Mouse (Mus musculus) spleen, postnatal 36 days (tissue): ENCODE data around the gene Atg4b.
A peak's percentile ranks its signal among the peaks of the same experiment; 100 is the strongest.

Experiments used
- DNase-seq, 2 experiments: peaks; one replicate each; pipeline ENCODE4 v3.0.0; 2022; ENCODE audit warnings: low spot score in 2 of 2, mixed read lengths in 1 of 2

Gene Atg4b

GRCm38 (mm10) chr1:93755618-93756017 lies 4.3 kb downstream of the Atg4b start:
- DNase-seq, result no peak

- DNase-seq, result no peak
Measured at GRCm38 (mm10) chr1:93756154-93756553, 4.9 kb downstream of the Atg4b start.

GRCm38 (mm10) chr1:93760076-93760475 lies 8.8 kb downstream of the Atg4b start:
- no peak for DNase-seq

- peak; percentile 12 to 38 for DNase-seq
Measured at GRCm38 (mm10) chr1:93763531-93763930, 12.2 kb downstream of the Atg4b start.

GRCm38 (mm10) chr1:93764871-93765591 lies 13.7 kb downstream of the Atg4b start:
- DNase-seq, result no peak

GRCm38 (mm10) chr1:93767600-93767999 lies 16.3 kb downstream of the Atg4b start:
- no peak for DNase-seq

- no peak for DNase-seq
Measured at GRCm38 (mm10) chr1:93769901-93770300, 18.6 kb downstream of the Atg4b start.

GRCm38 (mm10) chr1:93776686-93777085 lies 25.4 kb downstream of the Atg4b start:
- no peak for DNase-seq

GRCm38 (mm10) chr1:93786912-93787311 lies 35.6 kb downstream of the Atg4b start:
- DNase-seq, result no peak

GRCm38 (mm10) chr1:93794526-93794925 lies 43.2 kb downstream of the Atg4b start:
- no peak for DNase-seq

GRCm38 (mm10) chr1:93795886-93796285 lies 44.6 kb downstream of the Atg4b start:
- DNase-seq, result no peak

GRCm38 (mm10) chr1:93800670-93801503 lies 49.6 kb downstream of the Atg4b start:
- DNase-seq, result no peak

GRCm38 (mm10) chr1:93801741-93802238 lies 50.5 kb downstream of the Atg4b start, which contains the start of gene Dtymk:
TSS of gene Dtymk (minus strand) at chr1:93801934.
- peak; percentile 92 to 93 for DNase-seq

GRCm38 (mm10) chr1:93802771-93803170 lies 51.5 kb downstream of the Atg4b start:
- DNase-seq, result no peak

- DNase-seq, result peak; percentile 99
Measured at GRCm38 (mm10) chr1:93803556-93804507, 52.5 kb downstream of the Atg4b start, which contains the start of gene Ing5. TSS of gene Ing5 (plus strand) at chr1:93803965.

GRCm38 (mm10) chr1:93804818-93805217 lies 53.5 kb downstream of the Atg4b start:
- no peak for DNase-seq

- DNase-seq, result peak in 1 of 2 experiments; percentile 14
Measured at GRCm38 (mm10) chr1:93805221-93805951, 54.1 kb downstream of the Atg4b start.

GRCm38 (mm10) chr1:93808871-93809270 lies 57.6 kb downstream of the Atg4b start:
- no peak for DNase-seq

- DNase-seq, result no peak
Measured at GRCm38 (mm10) chr1:93810011-93810410, 58.7 kb downstream of the Atg4b start.

- no peak for DNase-seq
Measured at GRCm38 (mm10) chr1:93811495-93812039, 60.3 kb downstream of the Atg4b start.
